Mouse (Mus musculus): ENCODE results near the gene Trem2. TPM values are rescaled to one million over a fixed set of nuclear protein-coding genes. Genes with fewer than 3 reads are reported as not detected.

Gene Trem2
- polyA plus RNA-seq, 1 experiment from 2014 or later: 6.5 TPM

- no peaks in the 10 kb centered on the region for H3K27me3 ChIP-seq (ENCODE audit: insufficient read depth, low read length)
- no peaks in the 10 kb centered on the region for H3K9me3 ChIP-seq (ENCODE audit: low read depth, low read length)
- H3K4me2 ChIP-seq: no peak overlapping the region
- H3K4me1 ChIP-seq (ENCODE audit: insufficient read depth): no peaks in the 10 kb centered on the region
- no peak overlapping the region for H3K9ac ChIP-seq
- TF ChIP-seq CTCF (IDR thresholded peaks at IDR 0.05; ENCODE audit: low read depth): no peak
- 0 out of 2 replicates have a peak, but pooled peaks have one; percentile 24 for ATAC-seq (ENCODE audit: insufficient read depth)
- H3K4me3 ChIP-seq (ENCODE audit: low read depth, low read length): no peak overlapping the region
- H3K27ac ChIP-seq (ENCODE audit: low read depth): no peak overlapping the region
- WGBS: 70% methylated on average over 2 of the region's 2 CpGs
- DNase-seq: no peak
- H3K36me3 ChIP-seq (ENCODE audit: insufficient read depth): peaks cover 53% of the 10 kb centered on the region
These were observed 39.7 kb downstream of the Trem2 start for GRCm38 (mm10) chr17:48385786-48386461.

GRCm38 (mm10) chr17:48388666-48389065 lies 42.5 kb downstream of the Trem2 start:
- no peak overlapping the region for H3K4me3 ChIP-seq (ENCODE audit: low read depth, low read length)
- ATAC-seq (ENCODE audit: insufficient read depth): no peak
- DNase-seq: no peak
- WGBS: 91% methylated on average over 2 of the region's 2 CpGs
- TF ChIP-seq CTCF (IDR thresholded peaks at IDR 0.05; ENCODE audit: low read depth): no peak
- H3K27ac ChIP-seq (ENCODE audit: low read depth): no peak overlapping the region
- H3K27me3 ChIP-seq (ENCODE audit: insufficient read depth, low read length): no peaks in the 10 kb centered on the region
- no peak overlapping the region for H3K9ac ChIP-seq
- H3K36me3 ChIP-seq (ENCODE audit: insufficient read depth): peaks cover 81% of the 10 kb centered on the region
- no peaks in the 10 kb centered on the region for H3K4me1 ChIP-seq (ENCODE audit: insufficient read depth)
- no peak overlapping the region for H3K4me2 ChIP-seq
- no peaks in the 10 kb centered on the region for H3K9me3 ChIP-seq (ENCODE audit: low read depth, low read length)

DNA sequence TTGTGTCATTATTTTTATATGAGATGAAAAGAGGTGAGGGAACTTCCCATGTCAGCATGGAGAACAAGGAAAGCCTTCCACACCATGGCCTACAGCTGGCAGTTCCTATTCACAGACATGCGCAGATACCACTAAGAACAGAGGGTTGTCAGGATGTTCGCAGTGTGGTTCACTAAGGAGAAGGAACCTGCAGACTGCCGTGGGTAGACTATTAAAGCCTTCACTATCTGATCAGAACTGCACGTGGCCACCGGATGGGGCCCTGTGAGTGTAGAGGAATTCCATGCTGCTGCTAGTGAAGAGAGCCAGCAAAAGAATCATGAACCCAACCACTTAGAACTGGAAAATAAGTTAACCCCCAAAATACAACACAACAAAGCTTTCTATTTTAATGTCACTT lies 43.2 kb downstream of the Trem2 start:
- no peak for TF ChIP-seq CTCF (IDR thresholded peaks at IDR 0.05; ENCODE audit: low read depth)
- no peak overlapping the region for H3K27ac ChIP-seq (ENCODE audit: low read depth)
- no peak overlapping the region for H3K4me2 ChIP-seq
- no peaks in the 10 kb centered on the region for H3K27me3 ChIP-seq (ENCODE audit: insufficient read depth, low read length)
- peaks cover 89% of the 10 kb centered on the region for H3K36me3 ChIP-seq (ENCODE audit: insufficient read depth)
- ATAC-seq (ENCODE audit: insufficient read depth): no peak
- no peaks in the 10 kb centered on the region for H3K9me3 ChIP-seq (ENCODE audit: low read depth, low read length)
- no peak for DNase-seq
- H3K9ac ChIP-seq: no peak overlapping the region
- H3K4me3 ChIP-seq (ENCODE audit: low read depth, low read length): no peak overlapping the region
- 92% methylated on average over 5 of the region's 5 CpGs for WGBS
- no peaks in the 10 kb centered on the region for H3K4me1 ChIP-seq (ENCODE audit: insufficient read depth)

- no peak overlapping the region for H3K9ac ChIP-seq
- ATAC-seq (ENCODE audit: insufficient read depth): no peak
- WGBS: 90% methylated on average over 5 of the region's 5 CpGs
These were observed 45.2 kb downstream of the Trem2 start for GRCm38 (mm10) chr17:48391446-48391845.

GRCm38 (mm10) chr17:48392616-48393015 lies 46.4 kb downstream of the Trem2 start:
- Histone ChIP-seq H3K4me3 (ENCODE audit: low read depth, low read length) (no peak overlapping the region), H3K4me2 (no peak overlapping the region), H3K9ac (no peak overlapping the region), H3K4me1 (ENCODE audit: insufficient read depth) (no peaks in the 10 kb centered on the region), H3K27me3 (ENCODE audit: insufficient read depth, low read length) (no peaks in the 10 kb centered on the region), H3K36me3 (ENCODE audit: insufficient read depth) (peaks cover 95% of the 10 kb centered on the region), H3K27ac (ENCODE audit: low read depth) (no peak overlapping the region), H3K9me3 (ENCODE audit: low read depth, low read length) (no peaks in the 10 kb centered on the region)
- 89% methylated on average over 3 of the region's 3 CpGs for WGBS
- ATAC-seq (ENCODE audit: insufficient read depth): no peak
- TF ChIP-seq CTCF (IDR thresholded peaks at IDR 0.05; ENCODE audit: low read depth): no peak
- no peak for DNase-seq

More at GRCm38 (mm10) chr17:48391446-48391845, 45.2 kb downstream of the Trem2 start:
- Histone ChIP-seq H3K4me2 (no peak overlapping the region), H3K9me3 (ENCODE audit: low read depth, low read length) (no peaks in the 10 kb centered on the region), H3K27ac (ENCODE audit: low read depth) (no peak overlapping the region), H3K4me3 (ENCODE audit: low read depth, low read length) (no peak overlapping the region), H3K4me1 (ENCODE audit: insufficient read depth) (no peaks in the 10 kb centered on the region), H3K27me3 (ENCODE audit: insufficient read depth, low read length) (no peaks in the 10 kb centered on the region), H3K36me3 (ENCODE audit: insufficient read depth) (peaks cover 98% of the 10 kb centered on the region)
- TF ChIP-seq CTCF (IDR thresholded peaks at IDR 0.05; ENCODE audit: low read depth): no peak
- no peak for DNase-seq

- 86% methylated on average over 4 of the region's 4 CpGs for WGBS
- H3K4me2 ChIP-seq: no peak overlapping the region
- no peaks in the 10 kb centered on the region for H3K9me3 ChIP-seq (ENCODE audit: low read depth, low read length)
- TF ChIP-seq CTCF (IDR thresholded peaks at IDR 0.05; ENCODE audit: low read depth): no peak
- H3K27me3 ChIP-seq (ENCODE audit: insufficient read depth, low read length): no peaks in the 10 kb centered on the region
- H3K9ac ChIP-seq: no peak overlapping the region
- no peak overlapping the region for H3K27ac ChIP-seq (ENCODE audit: low read depth)
- H3K36me3 ChIP-seq (ENCODE audit: insufficient read depth): peaks cover 43% of the 10 kb centered on the region
- H3K4me3 ChIP-seq (ENCODE audit: low read depth, low read length): no peak overlapping the region
- no peaks in the 10 kb centered on the region; the same call in 1 of the 2 replicates for H3K4me1 ChIP-seq (ENCODE audit: insufficient read depth)
- DNase-seq (no peak), ATAC-seq (ENCODE audit: insufficient read depth) (no peak)
These were observed 55.5 kb downstream of the Trem2 start for GRCm38 (mm10) chr17:48401710-48402109.

DNA sequence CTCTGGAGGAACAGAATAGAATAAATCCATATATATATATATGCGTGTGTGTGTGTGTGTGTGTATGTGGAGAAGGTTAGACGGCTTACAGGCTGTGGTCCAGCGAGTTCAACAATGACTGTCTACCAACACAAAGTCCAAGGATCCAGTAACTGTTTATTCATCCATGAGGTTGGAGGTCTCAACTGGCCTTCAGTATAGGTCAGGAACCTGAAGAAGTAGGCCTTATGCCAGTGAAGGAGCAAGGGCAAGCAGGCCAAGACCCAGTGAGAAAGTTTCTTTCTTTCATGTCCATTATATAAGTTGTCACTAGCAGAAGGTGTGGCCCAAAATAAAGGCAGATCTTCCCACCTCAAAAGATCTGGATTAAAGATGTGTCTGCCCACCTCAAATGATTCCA lies 56.5 kb downstream of the Trem2 start:
- no peak overlapping the region for H3K4me3 ChIP-seq (ENCODE audit: low read depth, low read length)
- 87% methylated on average over 3 of the region's 3 CpGs for WGBS
- ATAC-seq (ENCODE audit: insufficient read depth): no peak

More for the DNA sequence above, 56.5 kb downstream of the Trem2 start:
- Histone ChIP-seq H3K4me2 (no peak overlapping the region), H3K36me3 (ENCODE audit: insufficient read depth) (peaks cover 34% of the 10 kb centered on the region), H3K27ac (ENCODE audit: low read depth) (no peak overlapping the region), H3K27me3 (ENCODE audit: insufficient read depth, low read length) (no peaks in the 10 kb centered on the region), H3K4me1 (ENCODE audit: insufficient read depth) (peaks cover under 1% of the 10 kb centered on the region; the same call in 1 of the 2 replicates), H3K9me3 (ENCODE audit: low read depth, low read length) (no peaks in the 10 kb centered on the region), H3K9ac (no peak overlapping the region)
- no peak for DNase-seq
- no peak for TF ChIP-seq CTCF (IDR thresholded peaks at IDR 0.05; ENCODE audit: low read depth)

Other genes starting within 250 kb of the Trem2 start
- not detected in 2 replicates for gene 9830107B12Rik, start 200.1 kb upstream of the Trem2 start, polyA plus RNA-seq (2014; fragmentation: Nextera tagmentation; extraction: Ambion mirVana)
- gene A530064D06Rik, start 179.1 kb upstream of the Trem2 start, polyA plus RNA-seq (2014; fragmentation: Nextera tagmentation; extraction: Ambion mirVana): not detected in 2 replicates
- 0.14 TPM in 1 of 2 replicates, not detected in the other for gene Trem1, start 113.6 kb upstream of the Trem2 start, polyA plus RNA-seq (2014; fragmentation: Nextera tagmentation; extraction: Ambion mirVana)
- gene Trem3, start 98.6 kb upstream of the Trem2 start, polyA plus RNA-seq (2014; fragmentation: Nextera tagmentation; extraction: Ambion mirVana): 0.25 and 0.45 TPM in 2 replicates
- 0.13 TPM in 1 of 2 replicates, not detected in the other for gene Treml4, start 82.1 kb upstream of the Trem2 start, polyA plus RNA-seq (2014; fragmentation: Nextera tagmentation; extraction: Ambion mirVana)
- 0.12 and 0.43 TPM in 2 replicates for gene Treml2, start 46.9 kb upstream of the Trem2 start, polyA plus RNA-seq (2014; fragmentation: Nextera tagmentation; extraction: Ambion mirVana)
- gene B430306N03Rik, start 30.3 kb upstream of the Trem2 start, polyA plus RNA-seq (2014; fragmentation: Nextera tagmentation; extraction: Ambion mirVana): 0.26 and 0.33 TPM in 2 replicates
- 2.5 and 3.1 TPM in 2 replicates for gene Treml1, start 13.5 kb downstream of the Trem2 start, polyA plus RNA-seq (2014; fragmentation: Nextera tagmentation; extraction: Ambion mirVana)
- 30.3 and 30.5 TPM in 2 replicates for gene Nfya, start 63.5 kb downstream of the Trem2 start, polyA plus RNA-seq (2014; fragmentation: Nextera tagmentation; extraction: Ambion mirVana)
- 75.2 and 77.9 TPM in 2 replicates for gene Oard1, start 63.6 kb downstream of the Trem2 start, polyA plus RNA-seq (2014; fragmentation: Nextera tagmentation; extraction: Ambion mirVana)
- 1.3 and 5.6 TPM in 2 replicates for gene Apobec2, start 86.5 kb downstream of the Trem2 start, polyA plus RNA-seq (2014; fragmentation: Nextera tagmentation; extraction: Ambion mirVana)
- 1.5 and 1.9 TPM in 2 replicates for gene Tspo2, start 105.1 kb downstream of the Trem2 start, polyA plus RNA-seq (2014; fragmentation: Nextera tagmentation; extraction: Ambion mirVana)
- 1.4 and 1.5 TPM in 2 replicates for gene Unc5cl, start 108.5 kb downstream of the Trem2 start, polyA plus RNA-seq (2014; fragmentation: Nextera tagmentation; extraction: Ambion mirVana)